Mouse (Mus musculus) B cell, adult (primary cell): ENCODE results near the gene Serpinb9f. TPM values are rescaled to one million over a fixed set of nuclear protein-coding genes. Genes with fewer than 3 reads are reported as not detected.

Experiments used
- total RNA-seq: library from RNA; stranded (reverse); gene quantifications from 4 replicates; pipeline ENCODE4 v1.2.4, GENCODE M21; 2023; ENCODE audit not compliant: inconsistent age

Gene Serpinb9f
- not detected in 4 replicates for total RNA-seq

DNA sequence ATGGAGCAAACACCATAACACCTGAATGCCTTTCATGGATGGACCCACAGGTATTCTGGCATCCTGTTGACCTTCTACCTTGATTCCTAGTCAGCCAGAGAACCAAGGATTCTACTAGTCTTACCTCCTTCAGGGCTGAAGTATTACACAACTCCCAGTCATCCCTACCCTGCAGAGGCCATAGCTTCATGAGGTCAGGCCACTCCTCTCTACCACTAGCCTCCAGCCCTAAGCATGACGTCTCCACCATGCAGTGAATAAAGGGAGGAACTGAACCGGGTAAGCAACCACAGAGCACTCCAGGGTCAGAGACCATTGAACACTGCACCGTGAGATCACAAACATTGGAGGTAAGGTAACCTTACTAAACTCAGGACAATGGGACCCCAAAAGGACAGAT lies at the start of gene Serpinb9f:
Serpinb9f (plus strand) TSS at position 301 of the 400 bp plus-strand sequence.

Other genes starting within 250 kb of the Serpinb9f start
- not detected in 4 replicates for gene Serpinb1b, start 245.5 kb upstream of the Serpinb9f start, total RNA-seq
- not detected in 4 replicates for gene Serpinb9c, start 164.3 kb upstream of the Serpinb9f start, total RNA-seq
- not detected in 4 replicates for gene Serpinb9d, start 131.1 kb upstream of the Serpinb9f start, total RNA-seq
- gene Serpinb9e, start 74.5 kb upstream of the Serpinb9f start, total RNA-seq, result not detected in 4 replicates
- not detected in 4 replicates for gene Gm11397, start 71.7 kb downstream of the Serpinb9f start, total RNA-seq
- gene Serpinb9g, start 160.7 kb downstream of the Serpinb9f start, total RNA-seq, result not detected in 4 replicates